Mouse (Mus musculus) MEL (cell line): Measurements from ENCODE around the gene Sh3tc1. TPM values are rescaled to one million over a fixed set of nuclear protein-coding genes. Genes with fewer than 3 reads are reported as not detected.

ENCODE experiments used
- DNase-seq: peaks from one replicate; pipeline ENCODE4 v3.0.0; 2011; ENCODE audit warnings: low read depth, low spot score
- H3K27ac ChIP-seq: 2 replicates; pipeline ENCODE4 v1.5.1; 2012; ENCODE audit warnings: low read depth, mild to moderate bottlenecking, control low read depth, low read length, moderate library complexity; ENCODE audit not compliant: control insufficient read depth
- H3K27me3 ChIP-seq, 2 experiments: fragments of 150-350 bp in 1 of 2; sonication (generic) in 1 of 2; 2 replicates each; pipeline ENCODE4 v1.6.1; 2012; ENCODE audit warnings: low read length in 2 of 2, mild to moderate bottlenecking in 2 of 2, improper control_type of control experiment in 1 of 2, moderate library complexity in 1 of 2; ENCODE audit not compliant: insufficient read depth in 2 of 2, control insufficient read depth in 1 of 2
- H3K36me3 ChIP-seq, 2 experiments: 2 replicates each; pipeline ENCODE4 v1.6.1; 2012 to 2014; ENCODE audit warnings: low read length in 2 of 2, improper control_type of control experiment in 1 of 2, inconsistent platforms in 1 of 2, mild to moderate bottlenecking in 1 of 2; ENCODE audit not compliant: insufficient read depth in 2 of 2, control insufficient read depth in 1 of 2
- H3K4me1 ChIP-seq, 2 experiments: fragments of 150-350 bp in 1 of 2; sonication (generic) in 1 of 2; 2 replicates each; pipeline ENCODE4 v1.6.1; 2012; ENCODE audit warnings: low read length in 2 of 2, improper control_type of control experiment in 1 of 2, mild to moderate bottlenecking in 1 of 2; ENCODE audit not compliant: insufficient read depth in 2 of 2, control insufficient read depth in 1 of 2
- H3K4me3 ChIP-seq, 2 experiments: fragments of 150-350 bp in 1 of 2; sonication (generic) in 1 of 2; 2 replicates each; pipeline ENCODE4 v1.5.1; 2012; ENCODE audit warnings: low read depth in 2 of 2, low read length in 2 of 2, mild to moderate bottlenecking in 2 of 2, moderate library complexity in 2 of 2, control low read depth in 1 of 2, improper control_type of control experiment in 1 of 2; ENCODE audit not compliant: control insufficient read depth in 1 of 2, insufficient read depth in 1 of 2
- H3K79me2 ChIP-seq: 2 replicates; pipeline ENCODE4 v1.6.1; 2012; ENCODE audit warnings: mild to moderate bottlenecking, low read length, moderate library complexity; ENCODE audit not compliant: control insufficient read depth, poor library complexity, insufficient read depth
- H3K9ac ChIP-seq: 2 replicates; pipeline ENCODE4 v1.6.1; 2012; ENCODE audit warnings: low read depth, mild to moderate bottlenecking, control low read depth, low read length, moderate library complexity; ENCODE audit not compliant: control insufficient read depth, poor library complexity, severe bottlenecking
- H3K9me3 ChIP-seq: fragments of 150-350 bp; sonication (generic); replicated peaks from 2 replicates; pipeline ENCODE4 v1.6.1; 2012; ENCODE audit warnings: mild to moderate bottlenecking, low read length, improper control_type of control experiment, moderate library complexity; ENCODE audit not compliant: insufficient read depth
- CTCF ChIP-seq, 3 experiments: IDR thresholded peaks in 2 of 3; conservative IDR thresholded peaks in 1 of 3; 2 replicates each; pipeline ENCODE4 v1.5.1; 2011 to 2012; ENCODE audit warnings: low read length in 3 of 3, low read depth in 2 of 3, mild to moderate bottlenecking in 2 of 3, improper control_type of control experiment in 1 of 3, inconsistent platforms in 1 of 3, mixed read lengths in 1 of 3, moderate library complexity in 1 of 3; ENCODE audit not compliant: control insufficient read depth in 1 of 3, insufficient read depth in 1 of 3, poor library complexity in 1 of 3, severe bottlenecking in 1 of 3
- E2F4 ChIP-seq: IDR thresholded peaks from 2 replicates; pipeline ENCODE4 v1.6.1; 2011; ENCODE audit warnings: low read depth, low read length, improper control_type of control experiment, borderline replicate concordance
- MAFK ChIP-seq: IDR thresholded peaks from 2 replicates; pipeline ENCODE4 v1.6.1; 2011; ENCODE audit warnings: low read depth, mild to moderate bottlenecking, low read length, improper control_type of control experiment, borderline replicate concordance
- MYB ChIP-seq: IDR thresholded peaks from 2 replicates; pipeline ENCODE4 v1.6.1; 2011; ENCODE audit warnings: mild to moderate bottlenecking, low read depth, low read length, improper control_type of control experiment
- NELFE ChIP-seq: IDR thresholded peaks from 2 replicates; pipeline ENCODE4 v1.6.1; 2011; ENCODE audit warnings: low read depth, low read length, improper control_type of control experiment
- NRF1 ChIP-seq: IDR thresholded peaks from 2 replicates; pipeline ENCODE4 v1.6.1; 2014; ENCODE audit warnings: low read depth, mild to moderate bottlenecking, inconsistent platforms, low read length, improper control_type of control experiment, moderate library complexity; ENCODE audit not compliant: poor library complexity, insufficient read depth, severe bottlenecking
- RAD21 ChIP-seq: IDR thresholded peaks from 2 replicates; pipeline ENCODE4 v1.6.1; 2011; ENCODE audit warnings: mild to moderate bottlenecking, low read depth, low read length, improper control_type of control experiment
- SMC3 ChIP-seq: IDR thresholded peaks from 2 replicates; pipeline ENCODE4 v1.6.1; 2011; ENCODE audit warnings: low read depth, low read length, improper control_type of control experiment
- TAL1 ChIP-seq: IDR thresholded peaks from 2 replicates; pipeline ENCODE4 v1.6.1; 2012; ENCODE audit warnings: mild to moderate bottlenecking, inconsistent platforms, low read length, moderate library complexity, mixed read lengths
- TBP ChIP-seq: IDR thresholded peaks from 2 replicates; pipeline ENCODE4 v1.8.0; 2011; ENCODE audit warnings: low read depth, low read length, improper control_type of control experiment
- USF2 ChIP-seq, 2 experiments: IDR thresholded peaks; 2 replicates each; pipeline ENCODE4 v1.6.1; 2011 to 2012; ENCODE audit warnings: improper control_type of control experiment in 2 of 2, low read length in 2 of 2, borderline replicate concordance in 1 of 2, inconsistent platforms in 1 of 2, low read depth in 1 of 2, mild to moderate bottlenecking in 1 of 2; ENCODE audit not compliant: insufficient read depth in 1 of 2
- polyA plus RNA-seq, 2 experiments: library from polyadenylated mRNA; stranded (reverse) in 1 of 2; unstranded in 1 of 2; fragments of >175 nt in 1 of 2; fragments of >200 nt in 1 of 2; gene quantifications; 2 replicates each; pipeline versions ENCODE4 v1.2.1 to v1.2.4; 2012; ENCODE audit warnings: low replicate concordance in 2 of 2, low read depth in 1 of 2; ENCODE audit not compliant: insufficient read length in 2 of 2, insufficient read depth in 1 of 2, missing spikeins in 1 of 2
- total RNA-seq: library from RNA; depleted of rRNA; stranded (reverse); fragments of 300-350 nt; gene quantifications from 2 replicates; pipeline ENCODE4 v1.2.3, GENCODE M21; 2012

Sh3tc1 gene
- total and polyA plus RNA-seq, 3 experiments = not detected

DNA sequence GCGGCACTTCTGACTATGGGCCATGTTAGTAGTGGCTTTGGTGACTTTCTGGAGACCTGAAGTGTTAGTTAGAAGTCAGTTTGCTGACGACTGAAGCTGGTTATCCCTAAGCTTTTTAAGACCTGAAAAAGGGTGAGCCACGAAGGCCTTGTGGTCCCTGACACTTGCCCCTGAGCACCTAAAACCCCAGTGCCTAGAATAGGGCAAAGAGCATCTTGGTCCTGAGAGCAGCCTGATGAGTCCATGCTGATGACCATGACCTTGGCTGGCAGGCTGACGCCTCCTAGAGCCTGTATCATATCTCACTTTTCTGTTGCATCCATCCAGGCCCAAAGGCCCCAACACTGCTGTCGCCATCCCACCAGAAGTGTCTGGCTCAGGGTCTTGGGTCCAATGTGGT, 5.6 kb upstream of the Sh3tc1 start (continued):
- TF ChIP-seq MAFK = no peak
- TF ChIP-seq MYB = no peak
- no peak for TF ChIP-seq USF2 (IDR thresholded peaks at IDR 0.05; ENCODE audit: borderline replicate concordance in 1 of 2, insufficient read depth in 1 of 2, low read depth in 1 of 2, low read length in 2 of 2)
- TF ChIP-seq RAD21 = no peak

DNA sequence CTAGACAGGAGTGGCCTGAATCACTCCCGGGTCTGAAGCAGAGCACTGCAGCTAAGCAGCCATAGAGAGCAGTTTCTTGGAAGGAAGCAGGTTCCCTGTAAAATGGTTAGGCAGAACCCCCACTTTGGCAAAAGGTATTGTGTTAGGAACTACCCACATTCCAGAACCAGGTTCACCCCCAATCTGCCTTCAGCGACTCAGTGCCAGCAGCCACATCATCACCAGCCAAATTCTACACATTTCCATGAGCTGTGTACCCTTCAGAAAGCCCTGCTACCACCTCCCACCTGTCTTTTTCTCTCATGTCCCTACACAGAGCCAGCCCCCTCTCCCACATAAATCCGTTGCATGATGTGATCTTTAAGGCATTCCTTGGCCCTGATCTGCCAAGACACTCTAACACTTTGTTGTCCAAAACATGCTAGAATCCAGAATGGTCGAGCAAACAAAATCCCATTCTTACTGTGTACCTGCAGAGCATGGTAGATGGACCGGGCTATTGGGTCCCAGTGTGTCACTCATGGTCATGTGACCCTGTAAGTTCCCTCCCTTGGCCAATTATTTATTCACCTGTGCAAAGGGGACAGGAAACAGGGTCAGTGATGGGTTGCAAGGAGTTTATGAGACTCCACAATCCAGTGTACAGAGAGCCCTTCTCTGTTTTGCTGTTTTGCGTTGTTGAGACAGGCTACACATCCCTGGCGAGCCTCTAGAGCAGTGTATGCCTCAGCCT, 4.4 kb upstream of the Sh3tc1 start:
- H3K4me3 ChIP-seq = no peak overlapping the region
- no peaks in the 10 kb centered on the region for H3K27me3 ChIP-seq
- no peaks in the 10 kb centered on the region; the same call in 1 of the 2 replicates for H3K9me3 ChIP-seq
- H3K9ac ChIP-seq = no peak overlapping the region
- H3K36me3 ChIP-seq = no peaks in the 10 kb centered on the region
- no peak overlapping the region for H3K27ac ChIP-seq
- no peak for TF ChIP-seq NELFE
- DNase-seq = no peak
- no peaks in the 10 kb centered on the region for H3K79me2 ChIP-seq
- no peaks in the 10 kb centered on the region for H3K4me1 ChIP-seq

- no peak for TF ChIP-seq E2F4
- TF ChIP-seq TBP = no peak
- no peak for TF ChIP-seq MAFK
- TF ChIP-seq CTCF (IDR thresholded peaks at IDR 0.05 in 2 of 3, conservative IDR thresholded peaks at IDR 0.05 in 1 of 3; ENCODE audit: control insufficient read depth in 1 of 3, insufficient read depth in 1 of 3, low read depth in 2 of 3, low read length in 3 of 3, poor library complexity in 1 of 3, severe bottlenecking in 1 of 3) = no peak
- TF ChIP-seq NRF1 = no peak
- no peak for TF ChIP-seq TAL1
- TF ChIP-seq SMC3 = no peak
- Histone ChIP-seq H3K9ac (no peak overlapping the region), H3K4me3 (no peak overlapping the region), H3K27me3 (no peaks in the 10 kb centered on the region), H3K4me1 (no peaks in the 10 kb centered on the region), H3K9me3 (no peaks in the 10 kb centered on the region; the same call in 1 of the 2 replicates), H3K79me2 (no peaks in the 10 kb centered on the region), H3K27ac (no peak overlapping the region), H3K36me3 (no peaks in the 10 kb centered on the region)
- no peak for DNase-seq
Measured at GRCm38 (mm10) chr5:35743238-35743951, 3.6 kb upstream of the Sh3tc1 start.
